Mouse (Mus musculus) hindbrain, embryonic 16.5 days (tissue): ENCODE data around the gene Tvp23a. TPM values are rescaled to one million over a fixed set of nuclear protein-coding genes. Genes with fewer than 3 reads are reported as not detected.

Experiments
- ATAC-seq: fragments of 200-750 bp; cut with Nextera tagmentation; 2 replicates; pipeline ENCODE4 v1.8.0; 2017; ENCODE audit warnings: moderate TSS enrichment, moderate library complexity
- H3K27ac ChIP-seq: fragments of 300-500 bp; sonication (generic); 2 replicates; pipeline ENCODE4 v1.5.1; 2014; ENCODE audit warnings: low read depth, mild to moderate bottlenecking, control low read depth, low read length, moderate library complexity
- H3K27me3 ChIP-seq: fragments of 300-500 bp; sonication (generic); replicated peaks from 2 replicates; pipeline ENCODE4 v1.6.1; 2014; ENCODE audit warnings: low read length; ENCODE audit not compliant: control insufficient read depth, insufficient read depth
- H3K36me3 ChIP-seq: fragments of 300-500 bp; sonication (generic); 2 replicates; pipeline ENCODE4 v1.6.1; 2014; ENCODE audit warnings: mild to moderate bottlenecking, low read length, moderate library complexity, mixed read lengths; ENCODE audit not compliant: control insufficient read depth, insufficient read depth
- H3K4me1 ChIP-seq: fragments of 300-500 bp; sonication (generic); 2 replicates; pipeline ENCODE4 v1.6.1; 2014; ENCODE audit warnings: low read depth, low read length; ENCODE audit not compliant: control insufficient read depth, insufficient read depth
- H3K4me2 ChIP-seq: fragments of 300-500 bp; sonication (generic); 2 replicates; pipeline ENCODE4 v1.6.1; 2014; ENCODE audit warnings: mild to moderate bottlenecking, low read length, control low read depth, moderate library complexity
- H3K4me3 ChIP-seq: fragments of 300-500 bp; sonication (generic); 2 replicates; pipeline ENCODE4 v1.5.1; 2014; ENCODE audit warnings: mild to moderate bottlenecking, low read length, control low read depth, moderate library complexity
- H3K9ac ChIP-seq: fragments of 300-500 bp; sonication (generic); 2 replicates; pipeline ENCODE4 v1.6.1; 2014; ENCODE audit warnings: low read depth, mild to moderate bottlenecking, control low read depth, low read length, moderate library complexity
- H3K9me3 ChIP-seq: fragments of 300-500 bp; sonication (generic); 2 replicates; pipeline ENCODE4 v1.6.1; 2014; ENCODE audit warnings: mild to moderate bottlenecking, low read length, moderate library complexity; ENCODE audit not compliant: control insufficient read depth
- WGBS: fragments of 180-500 bp; shearing (Covaris S2); extraction: QIAGEN DNeasy Blood & Tissue Kit; methylation state at CpG from one replicate; pipeline ENCODE4 v1.1.7; 2014; 5-methylcytosine and 5-hydroxymethylcytosine counted together
- polyA plus RNA-seq: library from polyadenylated mRNA; unstranded; fragments of >200 nt; fragmentation: Nextera tagmentation; extraction: Ambion mirVana; gene quantifications from 2 replicates; pipeline ENCODE4 v1.2.1, GENCODE M21; 2015

Gene Tvp23a
- polyA plus RNA-seq, 1 experiment from 2014 or later = 48.9 TPM

DNA sequence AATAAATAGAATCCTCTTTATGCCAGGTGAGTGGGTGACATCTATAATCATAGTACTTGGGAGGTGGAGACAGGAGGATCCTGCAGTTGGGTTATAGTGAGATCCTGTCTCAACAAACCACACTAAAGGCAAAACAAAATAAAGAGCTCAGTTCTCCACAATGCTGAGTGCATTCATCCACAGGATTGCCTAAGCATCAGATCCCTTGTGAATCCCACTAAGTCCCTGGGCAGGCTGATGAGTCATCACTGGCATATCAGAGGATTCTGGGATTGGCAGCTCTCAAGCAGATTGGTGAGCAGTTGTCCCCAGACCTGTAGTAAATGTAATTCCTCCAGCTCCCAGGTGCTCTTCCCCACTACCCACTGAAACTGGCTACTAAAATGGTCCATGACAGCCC is 3.4 kb downstream of the Tvp23a start:
- Histone ChIP-seq H3K36me3 (no peaks in the 10 kb centered on the region), H3K4me3 (no peak overlapping the region), H3K27me3 (no peaks in the 10 kb centered on the region), H3K9ac (no peak overlapping the region), H3K9me3 (no peaks in the 10 kb centered on the region), H3K4me2 (no peak overlapping the region), H3K4me1 (peaks cover 28% of the 10 kb centered on the region), H3K27ac (no peak overlapping the region)
- ATAC-seq = no peak

DNA sequence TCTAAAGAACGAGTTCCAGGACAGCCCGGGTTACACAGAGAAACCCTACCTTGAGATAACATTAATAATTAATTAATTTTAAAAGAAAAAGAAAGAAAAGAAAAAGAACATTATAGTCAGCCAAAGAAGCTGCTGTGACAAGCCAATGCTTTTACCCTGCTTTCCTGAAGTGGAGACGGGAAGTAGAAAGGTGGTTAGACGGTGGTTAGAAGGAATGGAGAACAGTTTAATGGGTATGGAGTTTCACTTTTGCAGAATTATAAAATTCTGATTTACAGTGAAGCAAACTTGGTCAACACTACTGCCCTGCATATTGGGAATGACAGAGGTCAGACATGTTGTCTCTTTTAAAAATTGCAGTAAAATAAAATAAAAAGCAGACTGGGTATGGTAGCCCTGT is 5.4 kb downstream of the Tvp23a start:
- Histone ChIP-seq H3K27ac (no peak overlapping the region), H3K4me1 (peaks cover 23% of the 10 kb centered on the region), H3K27me3 (no peaks in the 10 kb centered on the region), H3K9me3 (no peaks in the 10 kb centered on the region), H3K36me3 (peaks cover 5% of the 10 kb centered on the region; the same call in 1 of the 2 replicates), H3K9ac (no peak overlapping the region), H3K4me2 (no peak overlapping the region), H3K4me3 (no peak overlapping the region)
- WGBS = 99% methylated on average over 4 of the region's 4 CpGs
- no peak for ATAC-seq

DNA sequence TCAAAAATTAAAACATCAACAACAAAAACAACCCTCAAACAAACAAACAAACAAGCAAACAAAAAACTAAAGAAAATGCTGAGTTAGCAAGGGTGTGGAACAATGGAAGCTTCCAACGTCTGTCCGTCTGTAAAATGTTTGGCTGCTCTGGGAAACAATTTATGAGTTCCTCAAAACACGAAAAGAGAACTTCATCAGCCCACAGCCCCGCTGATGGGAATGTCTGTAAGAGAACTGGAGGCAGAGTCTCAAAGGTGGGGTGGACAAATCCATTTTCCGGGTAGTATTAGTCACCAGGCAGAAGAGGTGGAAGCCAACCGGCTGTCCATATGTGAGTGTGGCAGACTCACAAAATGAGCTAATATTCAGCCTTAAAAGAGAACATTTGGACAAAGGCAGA is 5.8 kb downstream of the Tvp23a start:
- no peaks in the 10 kb centered on the region for H3K27me3 ChIP-seq
- H3K4me2 ChIP-seq = no peak overlapping the region
- H3K4me1 ChIP-seq = peaks cover 23% of the 10 kb centered on the region
- H3K9me3 ChIP-seq = no peaks in the 10 kb centered on the region
- H3K4me3 ChIP-seq = no peak overlapping the region
- 86% methylated on average over 6 of the region's 6 CpGs for WGBS
- no peak overlapping the region for H3K9ac ChIP-seq
- no peak overlapping the region for H3K27ac ChIP-seq
- peaks cover 5% of the 10 kb centered on the region; the same call in 1 of the 2 replicates for H3K36me3 ChIP-seq
- no peak for ATAC-seq

DNA sequence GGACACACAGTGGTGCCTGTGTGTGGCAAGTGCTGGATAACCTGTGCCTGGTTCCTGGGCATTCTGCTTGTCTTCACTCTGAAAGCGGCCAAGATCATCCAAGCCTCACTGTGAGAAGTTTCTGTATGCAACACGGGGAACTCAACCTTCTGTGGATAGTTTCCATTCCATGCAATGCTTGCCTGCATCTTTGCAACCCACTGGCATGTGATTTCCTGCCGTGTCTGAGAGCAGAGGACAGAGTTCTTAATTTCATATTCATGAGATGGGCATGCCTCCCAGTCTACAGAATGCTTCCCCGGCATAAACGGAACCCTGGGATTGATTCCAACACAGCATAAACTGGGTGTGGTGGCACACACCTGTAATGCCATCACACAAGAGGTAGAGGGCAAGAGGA is 9.1 kb downstream of the Tvp23a start:
- H3K9me3 ChIP-seq = no peaks in the 10 kb centered on the region
- ATAC-seq = no peak
- H3K4me3 ChIP-seq = no peak overlapping the region
- no peak overlapping the region for H3K9ac ChIP-seq
- no peak overlapping the region for H3K27ac ChIP-seq
- H3K36me3 ChIP-seq = peaks cover 5% of the 10 kb centered on the region; the same call in 1 of the 2 replicates
- peaks cover 5% of the 10 kb centered on the region; the same call in 1 of the 2 replicates for H3K4me1 ChIP-seq
- no peak overlapping the region for H3K4me2 ChIP-seq
- 73% methylated on average over 5 of the region's 5 CpGs for WGBS
- no peaks in the 10 kb centered on the region for H3K27me3 ChIP-seq

DNA sequence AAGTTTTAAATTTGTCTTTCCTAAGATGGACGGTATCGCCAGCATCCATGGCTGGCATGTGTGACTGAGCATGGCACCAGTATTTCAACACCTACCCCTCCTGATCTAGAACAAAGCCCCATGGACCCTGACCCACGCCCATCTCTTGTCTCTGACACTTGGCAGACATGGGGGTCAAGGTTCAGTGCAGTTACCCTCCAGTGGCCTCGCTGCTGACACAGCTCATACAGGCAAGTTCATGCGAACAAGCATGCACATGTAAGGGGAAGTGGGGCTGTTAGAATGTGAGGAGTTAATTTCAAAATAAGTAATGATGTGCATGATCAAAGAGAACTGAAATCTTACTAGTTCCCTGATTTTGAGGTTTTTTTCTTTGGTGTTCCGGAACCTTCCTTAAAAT is 11.0 kb downstream of the Tvp23a start:
- Histone ChIP-seq H3K9ac (no peak overlapping the region), H3K4me2 (no peak overlapping the region), H3K36me3 (peaks cover 5% of the 10 kb centered on the region; the same call in 1 of the 2 replicates), H3K4me1 (no peaks in the 10 kb centered on the region), H3K27me3 (no peaks in the 10 kb centered on the region), H3K4me3 (no peak overlapping the region), H3K9me3 (no peaks in the 10 kb centered on the region), H3K27ac (no peak overlapping the region)
- ATAC-seq = no peak
- 84% methylated on average over 6 of the region's 6 CpGs for WGBS

DNA sequence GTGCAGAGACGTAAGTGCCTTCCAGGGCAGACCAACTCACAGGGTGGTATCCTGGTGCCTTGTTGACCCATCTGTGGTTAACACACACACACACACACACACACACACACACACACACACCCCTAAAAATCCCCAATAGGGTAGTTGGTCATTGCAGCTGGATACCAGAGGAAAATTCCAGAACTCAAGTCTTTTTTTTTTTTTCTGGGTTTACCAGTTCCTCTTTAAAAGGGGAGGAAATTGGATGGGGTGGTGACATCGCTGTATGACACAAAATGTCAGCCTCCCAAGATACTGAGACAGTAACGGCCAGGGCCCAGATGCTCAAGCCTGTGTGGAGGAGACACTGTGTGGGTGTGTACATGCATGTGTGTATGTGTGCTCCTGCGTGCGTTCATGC is 13.8 kb downstream of the Tvp23a start:
- Histone ChIP-seq H3K4me2 (no peak overlapping the region), H3K4me3 (no peak overlapping the region), H3K9ac (no peak overlapping the region), H3K27ac (no peak overlapping the region), H3K4me1 (no peaks in the 10 kb centered on the region), H3K36me3 (peaks cover 2% of the 10 kb centered on the region; the same call in 1 of the 2 replicates), H3K9me3 (no peaks in the 10 kb centered on the region), H3K27me3 (no peaks in the 10 kb centered on the region)
- WGBS = 88% methylated on average over 5 of the region's 5 CpGs
- no peak for ATAC-seq

DNA sequence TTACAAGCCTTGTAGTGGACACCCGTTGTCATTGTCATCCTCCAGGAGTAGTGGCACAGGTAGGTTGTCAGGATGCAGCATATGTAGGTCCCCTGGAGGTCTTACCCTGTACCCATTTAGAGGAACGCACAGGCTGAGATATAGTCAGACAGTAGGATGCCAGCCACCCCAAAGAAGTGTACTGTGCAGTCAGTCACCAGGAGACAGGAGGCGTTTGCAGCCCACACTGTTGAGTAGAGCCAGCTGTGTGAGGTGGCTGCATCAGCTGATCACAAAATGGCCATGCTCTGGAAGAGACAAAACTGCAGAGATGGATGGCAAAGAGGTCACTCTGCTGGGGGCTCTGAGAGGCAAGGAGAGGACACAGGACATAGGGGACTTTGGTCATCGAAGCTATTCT is 14.8 kb downstream of the Tvp23a start:
- 88% methylated on average over 4 of the region's 4 CpGs for WGBS
- H3K9ac ChIP-seq = no peak overlapping the region
- no peak overlapping the region for H3K4me2 ChIP-seq
- no peaks in the 10 kb centered on the region for H3K27me3 ChIP-seq
- no peaks in the 10 kb centered on the region for H3K4me1 ChIP-seq
- no peaks in the 10 kb centered on the region for H3K36me3 ChIP-seq
- H3K4me3 ChIP-seq = no peak overlapping the region
- no peak for ATAC-seq
- H3K9me3 ChIP-seq = no peaks in the 10 kb centered on the region
- no peak overlapping the region for H3K27ac ChIP-seq

DNA sequence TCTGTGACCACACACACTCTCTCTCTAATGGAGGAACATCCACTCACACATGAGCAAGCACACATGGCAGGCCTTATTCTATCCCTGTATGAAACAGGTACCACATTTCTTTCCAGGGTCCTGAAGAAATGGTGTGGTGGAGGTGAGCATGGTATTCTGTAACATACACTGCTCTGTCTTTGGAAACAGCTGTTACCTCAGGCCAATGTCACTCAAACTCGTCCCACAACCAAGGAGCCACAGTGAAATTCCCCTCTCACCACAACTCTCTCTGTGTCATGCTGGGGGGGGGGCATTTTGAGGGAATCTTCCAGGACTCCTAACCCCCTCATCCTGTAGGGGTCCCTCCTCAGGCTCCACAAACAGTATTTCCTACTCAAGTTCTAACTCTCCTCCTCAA is 15.3 kb downstream of the Tvp23a start:
- H3K9ac ChIP-seq = no peak overlapping the region
- H3K4me2 ChIP-seq = no peak overlapping the region
- 85% methylated on average over 1 of the region's 1 CpGs for WGBS
- no peak for ATAC-seq
- no peaks in the 10 kb centered on the region for H3K9me3 ChIP-seq
- no peaks in the 10 kb centered on the region for H3K36me3 ChIP-seq
- H3K27ac ChIP-seq = no peak overlapping the region
- no peak overlapping the region for H3K4me3 ChIP-seq
- no peaks in the 10 kb centered on the region for H3K4me1 ChIP-seq
- H3K27me3 ChIP-seq = no peaks in the 10 kb centered on the region

DNA sequence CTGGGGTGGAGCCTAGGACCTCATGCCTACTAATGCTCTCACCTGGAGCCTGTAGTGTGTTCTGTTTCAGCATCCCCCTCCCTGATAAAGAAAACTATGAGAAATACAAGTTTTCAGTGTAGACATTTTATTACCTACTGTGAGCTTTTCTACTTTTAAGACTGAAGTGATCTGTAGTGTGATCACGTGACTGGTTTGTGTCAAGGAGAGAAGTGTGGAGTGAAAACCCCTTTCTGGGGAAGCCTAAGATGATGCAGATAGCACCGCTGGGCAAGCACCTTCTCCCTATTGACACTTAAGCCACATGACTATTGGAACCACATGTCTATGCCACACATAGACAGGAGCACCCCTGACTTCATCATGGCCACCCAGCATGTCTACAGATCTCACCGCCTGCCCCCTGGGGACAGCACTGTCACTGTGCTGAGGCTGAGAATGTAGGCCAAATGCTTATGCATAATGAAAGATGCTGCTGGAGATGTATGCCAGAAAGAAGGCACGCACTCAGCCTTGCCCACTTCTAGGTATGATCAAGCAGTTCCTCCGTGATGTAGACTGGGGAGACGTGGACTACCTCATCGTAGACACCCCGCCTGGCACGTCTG is 26.6 kb downstream of the Tvp23a start:
- H3K4me1 ChIP-seq = no peaks in the 10 kb centered on the region

More for the DNA sequence above, 26.6 kb downstream of the Tvp23a start:
- Histone ChIP-seq H3K27me3 (no peaks in the 10 kb centered on the region), H3K27ac (no peak overlapping the region), H3K36me3 (peaks cover 58% of the 10 kb centered on the region), H3K4me2 (no peak overlapping the region), H3K4me3 (no peak overlapping the region), H3K9ac (no peak overlapping the region), H3K9me3 (no peaks in the 10 kb centered on the region)
- 92% methylated on average over 9 of the region's 9 CpGs for WGBS
- no peak for ATAC-seq
